Mouse (Mus musculus) liver, embryonic 14.5 days (tissue): ENCODE data around the gene Erbb4.

Source experiments
- CTCF ChIP-seq: IDR thresholded peaks from 2 replicates; pipeline ENCODE4 v1.5.1; 2016; ENCODE audit warnings: antibody characterized with exemption, low read depth, control low read depth
- EP300 ChIP-seq: IDR thresholded peaks from 2 replicates; pipeline ENCODE4 v1.6.1; 2016; ENCODE audit warnings: antibody characterized with exemption, low read depth

GRCm38 (mm10) chr1:68466390-68466960 lies 641.4 kb downstream of the Erbb4 start:
- TF ChIP-seq CTCF (no peak), EP300 (no peak)
